Mouse (Mus musculus): ENCODE measurements around the gene Clcnkb. TPM values are rescaled to one million over a fixed set of nuclear protein-coding genes. Genes with fewer than 3 reads are reported as not detected.

Gene Clcnkb
- polyA plus RNA-seq, 3 experiments from 2014 or later = not detected

Other genes starting within 250 kb of the Clcnkb start
- gene Rsg1, start 202.1 kb downstream of the Clcnkb start, polyA plus RNA-seq (2017; shearing (Covaris generic)) = 1 to 10 TPM; 1.7 to 6.1 (median 3.3) TPM
- not detected for gene Arhgef19, start 176.5 kb downstream of the Clcnkb start, polyA plus RNA-seq (2017; shearing (Covaris generic))
- not detected for gene Epha2, start 114.8 kb downstream of the Clcnkb start, polyA plus RNA-seq (2017; shearing (Covaris generic))
- not detected for gene Fam131c, start 47.8 kb downstream of the Clcnkb start, polyA plus RNA-seq (2017; shearing (Covaris generic))
- gene Clcnka, start 17.3 kb downstream of the Clcnkb start, polyA plus RNA-seq (2017; shearing (Covaris generic)) = not detected
- gene Hspb7, start 4.8 kb upstream of the Clcnkb start, polyA plus RNA-seq (2017; shearing (Covaris generic)) = not detected
- not detected for gene Srarp, start 20.1 kb upstream of the Clcnkb start, polyA plus RNA-seq (2017; shearing (Covaris generic))
- gene Zbtb17, start 28.6 kb upstream of the Clcnkb start, polyA plus RNA-seq (2017; shearing (Covaris generic)) = 10 to 100 TPM; 12.6 to 16.9 (median 14.1) TPM
- gene Spen, start 122.6 kb upstream of the Clcnkb start, polyA plus RNA-seq (2017; shearing (Covaris generic)) = 10 to 100 TPM in 2 of 3 experiments, 1 to 10 TPM in 1; 8.6 to 17.1 (median 14.3) TPM
- under 1 TPM in 1 of 3 experiments, not detected in 2; 0.43 TPM for gene Fblim1, start 190.1 kb upstream of the Clcnkb start, polyA plus RNA-seq (2017; shearing (Covaris generic))
- gene Tmem82, start 202.6 kb upstream of the Clcnkb start, polyA plus RNA-seq (2017; shearing (Covaris generic)) = under 1 TPM in 1 of 3 experiments, not detected in 2; 0.78 TPM
- under 1 TPM in 1 of 3 experiments, not detected in 2; 0.13 TPM for gene Slc25a34, start 207.8 kb upstream of the Clcnkb start, polyA plus RNA-seq (2017; shearing (Covaris generic))
- gene Plekhm2, start 248.9 kb upstream of the Clcnkb start, polyA plus RNA-seq (2017; shearing (Covaris generic)) = 1 to 10 TPM; 3.6 to 4.5 (median 4.2) TPM

Data from inflammation-experienced regulatory T-cells, adult 6 months (primary cell).